Mouse (Mus musculus): ENCODE measurements around the gene Grb2. TPM values are rescaled to one million over a fixed set of nuclear protein-coding genes. Genes with fewer than 3 reads are reported as not detected.

Grb2 gene
- polyA plus RNA-seq, 1 experiment from 2014 or later: 54.2 TPM

DNA sequence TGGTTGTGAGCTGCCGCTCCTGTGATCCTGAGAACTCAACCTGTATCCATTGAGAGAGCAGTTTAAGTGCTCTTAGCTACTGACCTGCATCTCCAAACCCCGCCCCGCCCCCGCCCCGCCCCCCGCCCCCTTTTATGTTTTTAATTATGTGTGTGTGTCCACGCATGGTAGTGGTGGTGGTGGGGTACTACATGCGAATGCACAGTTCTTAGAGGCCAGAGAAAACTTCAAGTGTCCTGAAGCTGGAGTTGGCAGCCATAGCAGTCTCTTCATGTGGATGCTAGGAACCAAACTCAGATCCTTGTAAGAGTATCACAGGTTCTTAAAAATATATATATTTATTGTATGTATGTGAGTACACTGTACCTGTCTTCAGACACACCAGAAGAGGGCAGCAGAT lies 72.9 kb downstream of the Grb2 start:
- Histone ChIP-seq H3K4me3 (ENCODE audit: low read depth, low read length) (no peak overlapping the region), H3K4me1 (replicated peaks; ENCODE audit: control insufficient read depth, insufficient read depth) (no peaks in the 10 kb centered on the region), H3K4me2 (replicated peaks; ENCODE audit: low read depth) (no peak overlapping the region), H3K27ac (replicated peaks) (no peak overlapping the region), H3K9ac (ENCODE audit: low read length) (no peak overlapping the region), H3K27me3 (ENCODE audit: control insufficient read depth, insufficient read depth, low read length) (no peaks in the 10 kb centered on the region), H3K9me3 (ENCODE audit: control insufficient read depth, low read length) (no peaks in the 10 kb centered on the region), H3K36me3 (ENCODE audit: control insufficient read depth, insufficient read depth, low read length) (no peaks in the 10 kb centered on the region)
- WGBS: 75% methylated on average over 8 of the region's 8 CpGs
- TF ChIP-seq CTCF (IDR thresholded peaks at IDR 0.05; ENCODE audit: low read depth) (no peak), EP300 (optimal IDR thresholded peaks at IDR 0.05) (no peak)
- DNase-seq (ENCODE audit: low spot score): no peak
- no peak for ATAC-seq (ENCODE audit: low FRiP score, low TSS enrichment)

DNA sequence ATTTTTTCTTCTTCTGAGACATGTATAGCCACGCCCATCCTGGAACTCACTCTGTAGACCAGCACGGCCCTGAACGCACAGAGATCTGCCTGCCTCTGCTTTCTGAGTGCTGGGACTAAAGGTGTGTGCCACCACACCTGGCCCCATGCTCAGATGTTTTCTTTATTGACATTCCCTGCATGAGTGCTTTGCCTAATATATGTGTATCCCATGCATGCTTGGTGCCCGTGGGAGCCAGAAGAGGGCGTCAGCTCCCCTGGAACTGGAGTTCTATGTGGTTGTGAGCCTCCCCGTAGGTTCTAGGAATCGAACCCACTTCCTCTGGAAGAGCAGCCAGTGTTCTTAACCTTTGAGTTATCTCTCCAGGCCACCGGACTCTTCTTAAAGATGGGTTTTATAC lies 73.4 kb downstream of the Grb2 start:
- no peaks in the 10 kb centered on the region for H3K9me3 ChIP-seq (ENCODE audit: control insufficient read depth, low read length)
- no peaks in the 10 kb centered on the region for H3K36me3 ChIP-seq (ENCODE audit: control insufficient read depth, insufficient read depth, low read length)
- H3K27ac ChIP-seq (replicated peaks): no peak overlapping the region
- no peak overlapping the region for H3K9ac ChIP-seq (ENCODE audit: low read length)
- H3K4me1 ChIP-seq (replicated peaks; ENCODE audit: control insufficient read depth, insufficient read depth): no peaks in the 10 kb centered on the region
- WGBS: 84% methylated on average over 8 of the region's 8 CpGs
- H3K4me3 ChIP-seq (ENCODE audit: low read depth, low read length): no peak overlapping the region
- H3K4me2 ChIP-seq (replicated peaks; ENCODE audit: low read depth): no peak overlapping the region
- TF ChIP-seq CTCF (IDR thresholded peaks at IDR 0.05; ENCODE audit: low read depth) (0 out of 2 replicates have a peak, but pooled peaks have one; percentile 8), EP300 (optimal IDR thresholded peaks at IDR 0.05) (no peak)
- no peak for DNase-seq (ENCODE audit: low spot score)
- no peaks in the 10 kb centered on the region for H3K27me3 ChIP-seq (ENCODE audit: control insufficient read depth, insufficient read depth, low read length)
- no peak for ATAC-seq (ENCODE audit: low FRiP score, low TSS enrichment)

DNA sequence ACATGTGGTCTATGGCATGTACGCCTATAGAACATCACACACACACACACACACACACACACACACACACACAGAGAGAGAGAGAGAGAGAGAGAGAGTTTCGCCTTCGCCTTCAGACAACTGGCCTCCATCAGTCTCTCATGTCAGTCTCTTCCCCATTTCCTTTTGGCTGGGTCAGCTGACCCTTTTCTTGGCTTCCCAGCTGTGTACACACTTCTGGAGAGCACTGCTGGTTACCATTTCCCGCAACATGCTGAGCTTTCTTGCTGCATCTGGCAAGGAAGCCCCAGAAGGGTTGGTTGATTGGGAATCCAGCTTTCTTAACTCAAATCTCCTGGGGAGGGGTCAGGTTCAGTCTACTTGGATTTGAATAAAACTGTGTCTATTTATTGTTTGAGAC lies 74.3 kb downstream of the Grb2 start:
- H3K9ac ChIP-seq (ENCODE audit: low read length): no peak overlapping the region
- no peak overlapping the region for H3K4me3 ChIP-seq (ENCODE audit: low read depth, low read length)
- no peaks in the 10 kb centered on the region for H3K36me3 ChIP-seq (ENCODE audit: control insufficient read depth, insufficient read depth, low read length)
- no peak overlapping the region for H3K27ac ChIP-seq (replicated peaks)
- 42% methylated on average over 4 of the region's 4 CpGs for WGBS
- ATAC-seq (ENCODE audit: low FRiP score, low TSS enrichment): no peak
- no peak for TF ChIP-seq CTCF (IDR thresholded peaks at IDR 0.05; ENCODE audit: low read depth)
- no peak for TF ChIP-seq EP300 (optimal IDR thresholded peaks at IDR 0.05)
- no peaks in the 10 kb centered on the region for H3K27me3 ChIP-seq (ENCODE audit: control insufficient read depth, insufficient read depth, low read length)
- no peak overlapping the region for H3K4me2 ChIP-seq (replicated peaks; ENCODE audit: low read depth)
- DNase-seq (ENCODE audit: low spot score): no peak
- no peaks in the 10 kb centered on the region for H3K9me3 ChIP-seq (ENCODE audit: control insufficient read depth, low read length)
- H3K4me1 ChIP-seq (replicated peaks; ENCODE audit: control insufficient read depth, insufficient read depth): no peaks in the 10 kb centered on the region

DNA sequence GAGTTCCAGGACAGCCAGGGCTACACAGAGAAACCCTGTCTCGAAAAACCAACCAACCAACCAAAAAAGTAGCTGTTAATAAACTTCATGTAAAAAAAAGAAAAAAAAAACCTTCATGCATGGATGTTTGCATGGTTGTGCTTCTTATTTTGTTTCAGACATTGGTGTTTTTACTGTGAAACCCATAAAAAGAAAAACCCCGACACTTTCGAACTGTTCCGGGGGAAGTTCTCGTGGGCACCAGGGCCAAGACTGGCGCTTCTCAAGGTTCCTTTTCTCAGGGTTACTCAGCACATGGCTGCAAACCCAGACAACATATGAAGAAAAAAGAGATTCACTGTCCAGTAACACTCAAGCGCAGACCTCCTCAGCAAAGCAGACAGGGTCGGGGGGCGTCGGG lies 75.5 kb downstream of the Grb2 start:
- WGBS: 86% methylated on average over 10 of the region's 10 CpGs

DNA sequence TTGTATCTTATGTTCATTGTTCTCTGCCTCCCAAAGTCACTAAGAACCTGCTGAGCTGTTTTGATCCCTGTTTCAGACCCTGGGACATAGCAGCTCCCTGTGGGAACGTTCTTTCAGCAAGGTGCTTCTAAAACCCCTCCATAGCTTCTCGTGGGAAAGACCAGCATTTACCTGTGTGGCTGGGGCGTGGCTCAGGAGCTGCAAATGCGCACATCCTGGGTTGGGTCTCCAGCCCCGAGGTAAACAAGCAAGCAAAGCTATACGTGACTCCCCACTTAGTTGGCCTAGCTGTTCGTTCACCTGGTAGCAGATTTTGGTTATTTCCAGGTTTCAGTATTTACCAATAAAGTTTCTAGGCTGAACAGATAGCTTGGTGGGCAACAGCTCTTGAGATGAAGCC lies 76.2 kb downstream of the Grb2 start:
- Histone ChIP-seq H3K27me3 (ENCODE audit: control insufficient read depth, insufficient read depth, low read length) (no peaks in the 10 kb centered on the region), H3K4me2 (replicated peaks; ENCODE audit: low read depth) (no peak overlapping the region), H3K9ac (ENCODE audit: low read length) (no peak overlapping the region), H3K4me1 (replicated peaks; ENCODE audit: control insufficient read depth, insufficient read depth) (no peaks in the 10 kb centered on the region), H3K9me3 (ENCODE audit: control insufficient read depth, low read length) (no peaks in the 10 kb centered on the region), H3K27ac (replicated peaks) (no peak overlapping the region), H3K36me3 (ENCODE audit: control insufficient read depth, insufficient read depth, low read length) (no peaks in the 10 kb centered on the region), H3K4me3 (ENCODE audit: low read depth, low read length) (no peak overlapping the region)
- DNase-seq (ENCODE audit: low spot score) (no peak), ATAC-seq (ENCODE audit: low FRiP score, low TSS enrichment) (no peak)
- no peak for TF ChIP-seq CTCF (IDR thresholded peaks at IDR 0.05; ENCODE audit: low read depth)
- no peak for TF ChIP-seq EP300 (optimal IDR thresholded peaks at IDR 0.05)
- 73% methylated on average over 7 of the region's 7 CpGs for WGBS

More for the DNA sequence above, 75.5 kb downstream of the Grb2 start:
- H3K9ac ChIP-seq (ENCODE audit: low read length): no peak overlapping the region
- H3K4me3 ChIP-seq (ENCODE audit: low read depth, low read length): no peak overlapping the region
- no peaks in the 10 kb centered on the region for H3K9me3 ChIP-seq (ENCODE audit: control insufficient read depth, low read length)
- H3K4me2 ChIP-seq (replicated peaks; ENCODE audit: low read depth): no peak overlapping the region
- no peak for ATAC-seq (ENCODE audit: low FRiP score, low TSS enrichment)
- no peaks in the 10 kb centered on the region for H3K4me1 ChIP-seq (replicated peaks; ENCODE audit: control insufficient read depth, insufficient read depth)
- no peak for DNase-seq (ENCODE audit: low spot score)
- H3K36me3 ChIP-seq (ENCODE audit: control insufficient read depth, insufficient read depth, low read length): no peaks in the 10 kb centered on the region
- no peaks in the 10 kb centered on the region for H3K27me3 ChIP-seq (ENCODE audit: control insufficient read depth, insufficient read depth, low read length)
- no peak for TF ChIP-seq CTCF (IDR thresholded peaks at IDR 0.05; ENCODE audit: low read depth)
- TF ChIP-seq EP300 (optimal IDR thresholded peaks at IDR 0.05): no peak
- no peak overlapping the region for H3K27ac ChIP-seq (replicated peaks)

DNA sequence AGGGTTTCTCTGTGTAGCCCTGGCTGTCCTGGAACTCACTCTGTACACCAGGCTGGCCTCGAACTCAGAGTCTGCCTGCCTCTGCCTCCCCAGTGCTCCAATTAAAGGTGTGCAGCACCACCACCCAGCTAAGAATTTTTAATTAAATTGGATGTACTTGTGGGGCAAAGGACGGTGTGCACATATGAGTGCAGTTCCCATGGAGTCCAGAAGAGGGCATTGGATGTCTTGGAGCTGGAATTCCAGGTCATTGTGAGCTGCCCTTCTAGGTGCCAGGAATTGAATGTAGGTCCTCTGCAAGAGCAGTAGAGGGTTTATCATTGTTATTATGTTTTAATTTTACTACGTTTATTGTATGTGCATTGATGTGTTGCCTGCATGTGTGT lies 76.9 kb downstream of the Grb2 start:
- Histone ChIP-seq H3K36me3 (ENCODE audit: control insufficient read depth, insufficient read depth, low read length) (no peaks in the 10 kb centered on the region), H3K4me1 (replicated peaks; ENCODE audit: control insufficient read depth, insufficient read depth) (no peaks in the 10 kb centered on the region), H3K9me3 (ENCODE audit: control insufficient read depth, low read length) (no peaks in the 10 kb centered on the region), H3K4me2 (replicated peaks; ENCODE audit: low read depth) (no peak overlapping the region), H3K27me3 (ENCODE audit: control insufficient read depth, insufficient read depth, low read length) (no peaks in the 10 kb centered on the region), H3K4me3 (ENCODE audit: low read depth, low read length) (no peak overlapping the region), H3K9ac (ENCODE audit: low read length) (no peak overlapping the region), H3K27ac (replicated peaks) (peak overlapping the region; percentile 70)
- ATAC-seq (ENCODE audit: low FRiP score, low TSS enrichment): no peak
- DNase-seq (ENCODE audit: low spot score): peak; percentile 62
- TF ChIP-seq CTCF (IDR thresholded peaks at IDR 0.05; ENCODE audit: low read depth) (peak; percentile 80), EP300 (optimal IDR thresholded peaks at IDR 0.05) (no peak)
- WGBS: 24% methylated on average over 3 of the region's 3 CpGs
